Mouse (Mus musculus): Measurements from ENCODE around the gene Adcy1. TPM values are rescaled to one million over a fixed set of nuclear protein-coding genes. Genes with fewer than 3 reads are reported as not detected.
A peak's percentile ranks its signal among the peaks of the same experiment; 100 is the strongest.

The Adcy1 gene
- polyA plus RNA-seq, 1 experiment, result 22.3 TPM

- DNase-seq (ENCODE audit: low read depth), result peak; percentile 81
- TF ChIP-seq CTCF (IDR thresholded peaks at IDR 0.05; ENCODE audit: borderline replicate concordance, extremely low read depth, insufficient read depth, insufficient read length), result no peak
- no peak for TF ChIP-seq POLR2A (IDR thresholded peaks at IDR 0.05; ENCODE audit: borderline replicate concordance, extremely low read depth, insufficient read depth, insufficient read length, poor library complexity, severe bottlenecking)
Measured at GRCm38 (mm10) chr11:7055455-7056017, 7.8 kb upstream of the Adcy1 start.

- DNase-seq (ENCODE audit: low read depth), result peak; percentile 79
- no peak for TF ChIP-seq POLR2A (IDR thresholded peaks at IDR 0.05; ENCODE audit: borderline replicate concordance, extremely low read depth, insufficient read depth, insufficient read length, poor library complexity, severe bottlenecking)
- TF ChIP-seq CTCF (IDR thresholded peaks at IDR 0.05; ENCODE audit: borderline replicate concordance, extremely low read depth, insufficient read depth, insufficient read length), result no peak
Measured at GRCm38 (mm10) chr11:7056121-7056520, 7.2 kb upstream of the Adcy1 start.

- no peak for TF ChIP-seq CTCF (IDR thresholded peaks at IDR 0.05; ENCODE audit: borderline replicate concordance, extremely low read depth, insufficient read depth, insufficient read length)
- TF ChIP-seq POLR2A (IDR thresholded peaks at IDR 0.05; ENCODE audit: borderline replicate concordance, extremely low read depth, insufficient read depth, insufficient read length, poor library complexity, severe bottlenecking), result no peak
- no peak for DNase-seq (ENCODE audit: low read depth)
Measured at GRCm38 (mm10) chr11:7057781-7058180, 5.5 kb upstream of the Adcy1 start.

- TF ChIP-seq CTCF (IDR thresholded peaks at IDR 0.05; ENCODE audit: borderline replicate concordance, extremely low read depth, insufficient read depth, insufficient read length), result no peak
- TF ChIP-seq POLR2A (IDR thresholded peaks at IDR 0.05; ENCODE audit: borderline replicate concordance, extremely low read depth, insufficient read depth, insufficient read length, poor library complexity, severe bottlenecking), result no peak
- no peak for DNase-seq (ENCODE audit: low read depth)
Measured at GRCm38 (mm10) chr11:7061961-7062360, 1.3 kb upstream of the Adcy1 start.

GRCm38 (mm10) chr11:7062566-7062965, 723 bp upstream of the Adcy1 start:
- TF ChIP-seq POLR2A (IDR thresholded peaks at IDR 0.05; ENCODE audit: borderline replicate concordance, extremely low read depth, insufficient read depth, insufficient read length, poor library complexity, severe bottlenecking) (no peak), CTCF (IDR thresholded peaks at IDR 0.05; ENCODE audit: borderline replicate concordance, extremely low read depth, insufficient read depth, insufficient read length) (no peak)
- DNase-seq (ENCODE audit: low read depth), result peak; percentile 30

- TF ChIP-seq CTCF (IDR thresholded peaks at IDR 0.05; ENCODE audit: borderline replicate concordance, extremely low read depth, insufficient read depth, insufficient read length) (no peak), POLR2A (IDR thresholded peaks at IDR 0.05; ENCODE audit: borderline replicate concordance, extremely low read depth, insufficient read depth, insufficient read length, poor library complexity, severe bottlenecking) (no peak)
- peak; percentile 66 for DNase-seq (ENCODE audit: low read depth)
Measured at GRCm38 (mm10) chr11:7063681-7064267, 485 bp downstream of the Adcy1 start.

GRCm38 (mm10) chr11:7064484-7065185, 1.3 kb downstream of the Adcy1 start:
- no peak for TF ChIP-seq POLR2A (IDR thresholded peaks at IDR 0.05; ENCODE audit: borderline replicate concordance, extremely low read depth, insufficient read depth, insufficient read length, poor library complexity, severe bottlenecking)
- TF ChIP-seq CTCF (IDR thresholded peaks at IDR 0.05; ENCODE audit: borderline replicate concordance, extremely low read depth, insufficient read depth, insufficient read length), result no peak
- no peak for DNase-seq (ENCODE audit: low read depth)

- TF ChIP-seq POLR2A (IDR thresholded peaks at IDR 0.05; ENCODE audit: borderline replicate concordance, extremely low read depth, insufficient read depth, insufficient read length, poor library complexity, severe bottlenecking) (no peak), CTCF (IDR thresholded peaks at IDR 0.05; ENCODE audit: borderline replicate concordance, extremely low read depth, insufficient read depth, insufficient read length) (no peak)
- DNase-seq (ENCODE audit: low read depth), result no peak
Measured at GRCm38 (mm10) chr11:7065388-7065787, 2.1 kb downstream of the Adcy1 start.

- DNase-seq (ENCODE audit: low read depth), result no peak
- TF ChIP-seq POLR2A (IDR thresholded peaks at IDR 0.05; ENCODE audit: borderline replicate concordance, extremely low read depth, insufficient read depth, insufficient read length, poor library complexity, severe bottlenecking) (no peak), CTCF (IDR thresholded peaks at IDR 0.05; ENCODE audit: borderline replicate concordance, extremely low read depth, insufficient read depth, insufficient read length) (no peak)
Measured at GRCm38 (mm10) chr11:7065876-7066275, 2.6 kb downstream of the Adcy1 start.

- DNase-seq (ENCODE audit: low read depth), result no peak
- TF ChIP-seq CTCF (IDR thresholded peaks at IDR 0.05; ENCODE audit: borderline replicate concordance, extremely low read depth, insufficient read depth, insufficient read length) (no peak), POLR2A (IDR thresholded peaks at IDR 0.05; ENCODE audit: borderline replicate concordance, extremely low read depth, insufficient read depth, insufficient read length, poor library complexity, severe bottlenecking) (no peak)
Measured at GRCm38 (mm10) chr11:7067263-7067662, 4.0 kb downstream of the Adcy1 start.

GRCm38 (mm10) chr11:7068479-7069235, 5.4 kb downstream of the Adcy1 start:
- TF ChIP-seq CTCF (IDR thresholded peaks at IDR 0.05; ENCODE audit: borderline replicate concordance, extremely low read depth, insufficient read depth, insufficient read length) (no peak), POLR2A (IDR thresholded peaks at IDR 0.05; ENCODE audit: borderline replicate concordance, extremely low read depth, insufficient read depth, insufficient read length, poor library complexity, severe bottlenecking) (no peak)
- DNase-seq (ENCODE audit: low read depth), result no peak

All from brain, embryonic 14.5 days (tissue).